Mouse (Mus musculus): ENCODE measurements around the gene Tmem41b. TPM values are rescaled to one million over a fixed set of nuclear protein-coding genes. Genes with fewer than 3 reads are reported as not detected.

The Tmem41b gene
- polyA plus RNA-seq (2017; shearing (Covaris generic)) = 51.0 TPM

DNA sequence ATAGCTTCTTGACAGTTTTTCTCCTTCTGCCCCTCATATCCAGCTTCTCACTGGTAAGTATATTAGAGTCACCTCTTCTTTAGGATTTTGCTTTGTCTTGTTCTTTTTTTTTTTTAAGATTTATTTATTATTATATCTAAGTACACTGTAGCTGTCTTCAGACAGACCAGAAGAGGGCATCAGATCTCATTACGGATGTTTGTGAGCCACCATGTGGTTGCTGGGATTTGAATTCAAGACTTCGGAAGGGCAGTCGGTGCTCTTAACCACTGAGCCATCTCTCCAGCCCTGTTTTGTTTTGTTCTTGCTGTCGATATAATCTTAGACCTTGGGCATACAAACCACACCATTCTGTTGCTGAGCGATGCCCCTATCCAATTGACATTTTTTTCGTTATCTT lies at the start of gene Tmem41b:
Gene Tmem41b (minus strand): TSS at position 155 of the 400 bp plus-strand sequence.

DNA sequence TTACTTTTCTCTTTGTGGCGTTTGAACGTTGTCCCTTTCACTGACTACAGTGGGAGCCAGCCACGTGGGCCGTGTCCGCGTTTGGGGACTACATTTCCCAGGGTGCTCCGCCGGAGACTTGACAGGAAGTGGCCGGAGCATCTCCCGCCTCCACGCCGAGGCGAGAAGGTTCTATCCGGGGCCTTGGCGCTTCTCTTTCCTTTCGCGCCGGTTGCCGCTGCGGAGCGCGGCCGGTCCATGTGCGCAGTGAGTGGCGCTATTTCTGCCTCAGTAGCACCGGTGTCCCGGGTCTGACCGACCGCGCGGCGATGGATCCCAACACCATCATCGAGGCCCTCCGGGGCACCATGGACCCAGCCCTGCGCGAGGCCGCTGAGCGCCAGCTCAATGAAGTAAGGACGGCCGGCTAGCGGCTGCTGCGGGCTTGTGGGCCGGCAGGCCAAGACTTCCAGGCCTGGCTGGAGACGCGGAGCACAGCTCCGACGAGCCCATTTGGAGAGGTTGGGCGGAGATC lies 31.4 kb upstream of the Tmem41b start, which contains the start of gene Ipo7:
Gene Ipo7 (plus strand): TSS at position 158 of the 514 bp plus-strand sequence.

DNA sequence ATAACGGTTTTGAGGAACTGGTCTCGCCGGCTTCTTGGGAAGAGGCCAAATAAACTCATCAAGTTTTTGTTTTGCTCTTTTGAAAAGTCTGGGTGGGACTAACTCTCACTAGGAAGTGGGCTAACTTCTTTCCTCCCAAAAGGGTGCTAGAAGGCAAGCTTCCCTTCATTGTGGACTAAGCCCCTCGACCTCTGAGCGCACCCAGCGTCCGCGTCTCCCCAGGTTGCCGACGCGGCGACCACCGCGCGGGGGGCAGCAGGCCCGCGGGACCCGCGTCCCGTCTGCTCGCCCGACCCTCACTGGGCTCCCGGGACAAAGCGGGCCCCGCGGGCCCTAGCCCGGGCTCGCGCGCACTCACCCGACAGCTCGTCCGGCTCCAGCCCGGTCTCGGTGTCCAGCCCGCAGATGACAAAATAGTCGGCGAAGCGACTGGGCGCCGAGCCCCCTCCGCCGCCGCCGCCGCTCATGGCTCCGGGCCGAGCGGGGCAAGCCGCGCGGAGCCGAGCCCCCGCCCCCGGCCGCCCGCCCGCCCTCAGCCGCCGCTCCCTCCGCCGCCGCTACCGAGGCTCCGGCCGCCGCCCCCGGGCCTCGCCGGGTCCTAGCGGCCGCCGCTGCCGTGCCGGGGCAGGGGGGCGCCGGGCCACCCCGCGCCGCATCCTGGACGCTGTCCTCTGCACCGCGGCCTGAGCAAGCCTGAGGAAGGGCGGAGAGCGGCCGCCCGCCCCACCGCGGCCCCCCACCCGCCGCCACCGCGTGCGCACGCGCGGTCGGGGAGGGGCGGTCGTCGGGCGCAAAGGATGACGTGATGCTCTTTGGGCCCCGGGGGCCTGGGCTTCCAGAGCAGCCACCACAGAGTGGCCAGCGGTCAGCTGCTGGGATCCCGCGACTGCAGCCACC lies 26.8 kb downstream of the Tmem41b start, which contains the start of gene Dennd5a:
Gene Dennd5a (minus strand): TSS at position 755 of the 897 bp plus-strand sequence.

Other genes starting within 250 kb of the Tmem41b start
- gene Tmem9b, start 234.1 kb downstream of the Tmem41b start, polyA plus RNA-seq (2017; shearing (Covaris generic)) = 76.5 TPM
- 0.16 TPM for gene Nrip3, start 204.9 kb downstream of the Tmem41b start, polyA plus RNA-seq (2017; shearing (Covaris generic))
- not detected for gene Scube2, start 121.2 kb downstream of the Tmem41b start, polyA plus RNA-seq (2017; shearing (Covaris generic))
- 16.5 TPM for gene Dennd5a, start 26.5 kb downstream of the Tmem41b start, polyA plus RNA-seq (2017; shearing (Covaris generic))
- 35.3 TPM for gene Ipo7, start 31.3 kb upstream of the Tmem41b start, polyA plus RNA-seq (2017; shearing (Covaris generic))
- 47.7 TPM for gene Zfp143, start 74.3 kb upstream of the Tmem41b start, polyA plus RNA-seq (2017; shearing (Covaris generic))
- 3.5 TPM for gene Wee1, start 135.1 kb upstream of the Tmem41b start, polyA plus RNA-seq (2017; shearing (Covaris generic))
- 98.9 TPM for gene Swap70, start 234.8 kb upstream of the Tmem41b start, polyA plus RNA-seq (2017; shearing (Covaris generic))

Measured in activated CD4-positive, CD25-positive, alpha-beta regulatory T cell, adult 9 weeks (primary cell).